Mouse (Mus musculus) liver, postnatal 0 days (tissue): Measurements from ENCODE around the gene Lims1.

Experiments used
- CTCF ChIP-seq: sonication (generic); IDR thresholded peaks from 2 replicates; pipeline ENCODE4 v1.5.1; 2016; ENCODE audit warnings: antibody characterized with exemption, low read depth
- EP300 ChIP-seq: IDR thresholded peaks from 2 replicates; pipeline ENCODE4 v1.6.1; 2016; ENCODE audit warnings: antibody characterized with exemption, low read depth, mild to moderate bottlenecking

GRCm38 (mm10) chr10:58320881-58321280, 2.4 kb upstream of the Lims1 start:
- no peak for TF ChIP-seq CTCF
- no peak for TF ChIP-seq EP300
